Mouse (Mus musculus): ENCODE data around the gene Cmas. TPM values are rescaled to one million over a fixed set of nuclear protein-coding genes. Genes with fewer than 3 reads are reported as not detected.

Cmas gene
- polyA plus RNA-seq, 1 experiment from 2014 or later: 72.8 TPM

GRCm38 (mm10) chr6:142815513-142815912 lies 59.0 kb downstream of the Cmas start:
- H3K27ac ChIP-seq (ENCODE audit: low read length): no peak overlapping the region
- H3K4me3 ChIP-seq (ENCODE audit: low read length): no peak overlapping the region
- H3K27me3 ChIP-seq (ENCODE audit: insufficient read depth, low read length): no peaks in the 10 kb centered on the region
- no peaks in the 10 kb centered on the region for H3K9me3 ChIP-seq (ENCODE audit: low read length)
- no peak overlapping the region for H3K9ac ChIP-seq (replicated peaks; ENCODE audit: low read length)
- no peaks in the 10 kb centered on the region for H3K4me1 ChIP-seq (ENCODE audit: insufficient read depth, low read length)
- H3K36me3 ChIP-seq (ENCODE audit: insufficient read depth, low read length): no peaks in the 10 kb centered on the region
- no peak for ATAC-seq (ENCODE audit: low FRiP score, low TSS enrichment)
- 70% methylated on average over 3 of the region's 3 CpGs for WGBS
- H3K4me2 ChIP-seq (replicated peaks; ENCODE audit: low read depth, low read length): no peak overlapping the region

- WGBS: 94% methylated on average over 10 of the region's 10 CpGs
- Histone ChIP-seq H3K4me2 (replicated peaks; ENCODE audit: low read depth, low read length) (no peak overlapping the region), H3K27me3 (ENCODE audit: insufficient read depth, low read length) (no peaks in the 10 kb centered on the region), H3K4me1 (ENCODE audit: insufficient read depth, low read length) (no peaks in the 10 kb centered on the region), H3K4me3 (ENCODE audit: low read length) (no peak overlapping the region), H3K9me3 (ENCODE audit: low read length) (no peaks in the 10 kb centered on the region), H3K27ac (ENCODE audit: low read length) (no peak overlapping the region), H3K36me3 (ENCODE audit: insufficient read depth, low read length) (no peaks in the 10 kb centered on the region), H3K9ac (replicated peaks; ENCODE audit: low read length) (no peak overlapping the region)
- no peak for ATAC-seq (ENCODE audit: low FRiP score, low TSS enrichment)
Measured at GRCm38 (mm10) chr6:142818306-142818705, 61.8 kb downstream of the Cmas start.

- WGBS: 34% methylated on average over 5 of the region's 5 CpGs
- no peak overlapping the region for H3K4me2 ChIP-seq (replicated peaks; ENCODE audit: low read depth, low read length)
- H3K36me3 ChIP-seq (ENCODE audit: insufficient read depth, low read length): no peaks in the 10 kb centered on the region
- H3K9me3 ChIP-seq (ENCODE audit: low read length): no peaks in the 10 kb centered on the region
- ATAC-seq (ENCODE audit: low FRiP score, low TSS enrichment): no peak
- no peak overlapping the region for H3K9ac ChIP-seq (replicated peaks; ENCODE audit: low read length)
- H3K27ac ChIP-seq (ENCODE audit: low read length): no peak overlapping the region
- no peaks in the 10 kb centered on the region for H3K4me1 ChIP-seq (ENCODE audit: insufficient read depth, low read length)
- no peaks in the 10 kb centered on the region for H3K27me3 ChIP-seq (ENCODE audit: insufficient read depth, low read length)
- no peak overlapping the region for H3K4me3 ChIP-seq (ENCODE audit: low read length)
Measured at GRCm38 (mm10) chr6:142823008-142823787, 66.7 kb downstream of the Cmas start.

Other genes with a start within 250 kb of the Cmas start
- gene Ldhb, start 248.7 kb upstream of the Cmas start, polyA plus RNA-seq (2015; fragmentation: Nextera tagmentation; extraction: Ambion mirVana): 945 and 1,022 TPM in 2 replicates
- 25.2 and 29.4 TPM in 2 replicates for gene Kcnj8, start 185.1 kb upstream of the Cmas start, polyA plus RNA-seq (2015; fragmentation: Nextera tagmentation; extraction: Ambion mirVana)
- 6.3 and 7.3 TPM in 2 replicates for gene Abcc9, start 54.4 kb upstream of the Cmas start, polyA plus RNA-seq (2015; fragmentation: Nextera tagmentation; extraction: Ambion mirVana)
- gene Sult6b2, start 47.8 kb downstream of the Cmas start, polyA plus RNA-seq (2015; fragmentation: Nextera tagmentation; extraction: Ambion mirVana): not detected in 2 replicates
- 4.2 and 4.5 TPM in 2 replicates for gene St8sia1, start 207.8 kb downstream of the Cmas start, polyA plus RNA-seq (2015; fragmentation: Nextera tagmentation; extraction: Ambion mirVana)

Measured in kidney, embryonic 16.5 days (tissue).